Mouse (Mus musculus): ENCODE measurements at regions not wholly inside any gene's neighbourhood (a gene's known extent, or its start where the extent isn't known, plus 50 kb on each side); places are given as distances from the start of the nearest gene placed in this dataset.

GRCm38 (mm10) chr15:31673038-31673437 is 71.4 kb downstream of the Fam173b start:
- DNase-seq (ENCODE audit: low spot score in 2 of 2) = no peak

- DNase-seq (ENCODE audit: low spot score in 2 of 2) = peak in 1 of 2 experiments; percentile 46
These were observed 75.1 kb downstream of the Fam173b start for GRCm38 (mm10) chr15:31676771-31677191.

GRCm38 (mm10) chr15:31693109-31693508 is 91.5 kb downstream of the Fam173b start:
- DNase-seq (ENCODE audit: low spot score in 2 of 2) = no peak

- DNase-seq (ENCODE audit: low spot score in 2 of 2) = no peak
These were observed 93.4 kb downstream of the Fam173b start for GRCm38 (mm10) chr15:31694877-31695671.

DNA sequence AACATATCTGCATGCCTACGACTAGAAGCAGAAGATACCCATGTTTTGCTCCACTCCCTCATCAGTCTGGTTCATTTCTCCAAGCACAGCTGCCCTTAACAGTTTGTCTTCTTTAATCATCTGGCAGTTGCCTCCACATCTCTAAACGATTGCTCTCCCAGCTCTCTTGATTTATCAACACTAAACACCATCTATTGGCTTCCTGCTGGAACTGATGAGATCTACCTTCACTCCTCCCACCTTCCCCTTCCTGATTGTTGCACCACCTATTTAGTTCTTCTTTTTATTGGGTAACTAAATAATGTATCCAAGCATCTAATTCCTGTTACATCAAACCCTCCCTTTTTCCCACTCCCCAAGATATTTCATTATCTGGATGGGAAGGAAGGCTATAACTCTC is 101.7 kb downstream of the Fam173b start:
- DNase-seq (ENCODE audit: low spot score in 2 of 2) = no peak

GRCm38 (mm10) chr15:31707416-31707815 is 105.8 kb downstream of the Fam173b start:
- DNase-seq (ENCODE audit: low spot score in 2 of 2) = no peak

GRCm38 (mm10) chr15:31721019-31721418 is 119.4 kb downstream of the Fam173b start:
- no peak for DNase-seq (ENCODE audit: low spot score in 2 of 2)

- no peak for DNase-seq (ENCODE audit: low spot score in 2 of 2)
These were observed 120.8 kb downstream of the Fam173b start for GRCm38 (mm10) chr15:31722429-31722828.

DNA sequence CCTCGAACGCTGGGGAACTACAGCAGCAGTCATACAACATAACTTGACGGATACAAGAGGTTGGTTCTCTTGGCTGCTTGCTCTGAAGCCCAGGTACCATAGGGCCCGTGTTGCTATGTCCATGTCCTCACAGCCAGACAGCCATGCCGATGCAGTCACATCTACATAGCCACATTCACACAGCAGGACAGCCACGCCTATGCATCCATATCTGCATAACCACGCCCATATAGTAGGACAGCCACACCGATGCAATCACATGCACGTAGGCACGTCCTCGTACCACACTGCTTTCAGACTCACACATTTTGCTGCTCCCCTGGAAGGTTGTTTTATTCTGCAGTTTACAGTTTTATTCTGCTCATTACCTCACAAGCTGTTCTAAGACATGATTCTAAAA is 122.6 kb downstream of the Fam173b start:
- no peak for DNase-seq (ENCODE audit: low spot score in 2 of 2)

GRCm38 (mm10) chr15:31729133-31729532 is 127.5 kb downstream of the Fam173b start:
- no peak for DNase-seq (ENCODE audit: low spot score in 2 of 2)

DNA sequence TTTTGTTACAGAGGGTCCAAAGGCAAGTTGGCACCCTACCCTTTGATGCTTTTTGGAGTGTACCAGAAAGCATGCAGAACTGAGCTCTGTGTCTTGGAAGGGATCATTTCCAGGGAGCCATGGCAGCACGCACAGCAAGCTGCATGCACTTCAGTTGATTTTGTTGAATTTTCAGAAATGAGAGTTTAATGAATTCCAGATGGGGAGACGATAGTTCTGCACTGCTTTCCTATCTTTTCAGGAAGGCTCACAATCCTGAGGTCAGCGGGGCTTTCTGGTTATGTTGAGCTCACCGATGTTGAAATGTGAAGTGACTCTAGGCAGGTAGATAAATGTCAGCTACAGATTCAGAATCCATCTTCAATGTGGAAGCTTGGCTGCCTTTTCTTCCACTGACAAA is 140.0 kb downstream of the Fam173b start:
- DNase-seq (ENCODE audit: low spot score in 2 of 2) = no peak

- DNase-seq (ENCODE audit: low spot score in 2 of 2) = no peak
These were observed 142.9 kb downstream of the Fam173b start for GRCm38 (mm10) chr15:31744570-31744969.

- DNase-seq (ENCODE audit: low spot score in 2 of 2) = no peak
These were observed 151.0 kb downstream of the Fam173b start for GRCm38 (mm10) chr15:31752632-31753031.

DNA sequence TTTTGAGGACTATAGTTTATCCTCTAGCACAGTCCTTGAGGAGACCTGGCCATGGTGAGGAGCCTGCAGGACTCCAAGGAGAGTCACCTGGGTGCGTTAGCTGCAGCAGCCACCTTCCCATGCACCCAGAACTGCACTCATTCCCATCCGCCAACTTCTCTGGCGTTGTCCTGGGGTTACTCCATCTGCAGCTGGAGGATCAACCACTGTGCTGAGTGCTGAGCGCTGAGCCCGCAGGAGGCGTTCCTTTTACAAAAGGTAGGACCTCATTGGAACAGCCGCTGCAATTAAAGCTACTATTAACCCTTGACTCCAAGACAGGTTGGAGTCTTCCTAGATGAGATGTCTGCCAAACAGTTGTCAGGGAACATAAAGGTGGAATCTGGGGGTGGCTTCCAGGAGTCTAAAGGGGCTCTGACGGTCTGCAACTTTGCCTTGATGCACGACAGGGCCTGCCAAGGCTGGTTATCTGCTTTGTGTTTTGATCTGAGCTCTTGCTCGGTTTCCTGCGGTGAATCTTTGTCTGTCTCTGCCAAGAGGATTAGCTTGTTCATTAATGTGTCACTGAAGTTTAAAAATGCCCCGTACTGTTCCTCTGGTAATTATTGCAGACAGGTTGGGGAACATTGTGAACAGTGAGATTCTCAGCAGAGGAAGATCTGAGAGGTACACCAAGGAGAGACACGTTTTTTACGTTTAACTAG is 152.1 kb downstream of the Fam173b start:
- DNase-seq (ENCODE audit: low spot score in 2 of 2) = no peak

DNA sequence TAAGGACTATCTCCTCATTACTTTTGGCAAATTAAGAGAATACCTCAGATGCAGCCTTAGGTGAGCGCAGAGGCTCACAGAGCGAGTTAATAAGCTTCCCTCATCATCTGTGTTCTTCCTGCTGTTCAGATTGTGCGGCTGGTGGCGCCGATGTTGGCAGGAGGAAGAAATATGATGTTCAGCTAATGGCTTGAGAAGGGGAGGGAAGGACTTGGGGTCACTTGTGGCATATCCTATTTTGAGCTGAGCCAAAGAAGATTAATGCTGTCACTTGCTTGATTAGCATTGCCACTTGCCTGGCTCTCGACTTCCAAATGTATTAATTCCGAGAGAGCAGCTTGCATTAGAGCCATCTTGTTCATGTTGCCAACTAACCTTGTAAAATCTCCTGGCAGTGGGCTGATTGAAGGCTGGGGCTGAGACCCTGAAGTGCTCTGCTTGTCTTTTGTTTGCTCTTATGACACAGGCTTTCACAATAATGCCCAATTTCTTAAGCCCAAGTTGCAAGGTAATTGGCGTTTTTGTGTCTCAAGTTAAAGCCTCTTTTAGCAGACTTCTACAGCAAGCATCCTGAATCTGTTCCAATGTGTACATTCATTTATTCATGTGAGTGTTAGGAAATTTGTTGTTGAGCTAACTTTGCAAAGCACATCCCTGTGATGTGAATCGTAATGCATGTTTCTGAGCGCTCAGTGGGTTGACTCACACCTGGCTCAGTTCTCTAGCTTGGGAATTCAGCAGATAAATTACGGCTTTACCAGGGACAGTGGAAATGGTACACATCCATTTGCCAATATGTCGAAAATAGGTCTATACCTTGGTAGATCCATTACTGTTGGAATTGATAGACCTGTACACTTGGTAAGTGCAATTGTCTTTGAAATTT is 167.6 kb downstream of the Fam173b start:
- no peak for DNase-seq (ENCODE audit: low spot score in 2 of 2)

DNA sequence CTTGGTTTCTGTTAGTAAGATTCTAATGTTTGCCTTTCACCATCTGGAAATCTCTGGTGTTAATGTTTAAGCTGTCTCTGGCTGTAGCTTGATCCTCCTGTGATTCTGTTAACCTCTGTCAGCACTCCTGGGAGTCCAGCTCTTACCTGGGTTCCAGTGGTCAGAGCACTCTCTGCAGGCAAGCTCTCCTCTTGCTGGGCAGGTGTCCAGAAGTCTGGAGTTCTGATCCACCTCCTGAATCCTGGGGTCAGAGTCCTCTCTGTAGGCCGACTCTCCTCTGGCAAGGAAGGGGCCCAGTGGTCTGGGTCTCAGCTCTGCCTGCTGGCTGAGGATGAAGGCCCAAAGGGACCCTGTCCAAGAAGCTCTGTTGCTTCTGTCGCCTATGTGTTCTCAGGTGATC is 181.4 kb downstream of the Fam173b start:
- DNase-seq (ENCODE audit: low spot score in 2 of 2) = no peak

DNA sequence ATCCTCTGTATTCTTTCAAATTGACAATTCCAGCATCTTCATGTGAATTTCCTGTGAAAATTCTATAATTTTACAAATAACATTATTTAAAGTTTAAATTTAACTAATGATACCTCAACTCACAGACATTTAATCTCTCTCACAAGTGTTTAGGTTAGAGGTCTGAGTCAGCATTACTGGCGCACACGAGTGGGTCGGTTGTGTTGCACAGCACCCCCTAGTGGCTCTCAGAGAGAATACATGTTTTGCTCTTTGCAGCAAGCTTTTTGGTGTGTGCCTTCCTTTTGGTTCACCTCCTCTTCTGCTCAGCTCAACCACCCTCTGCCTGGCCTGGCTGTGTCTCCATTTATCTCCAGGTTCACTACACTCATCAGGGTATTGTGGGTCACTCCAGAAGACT is 183.4 kb downstream of the Fam173b start:
- no peak for DNase-seq (ENCODE audit: low spot score in 2 of 2)

- DNase-seq (ENCODE audit: low spot score in 2 of 2) = no peak
These were observed 197.2 kb downstream of the Fam173b start for GRCm38 (mm10) chr15:31798863-31799262.

GRCm38 (mm10) chr15:31805522-31805921 is 203.9 kb downstream of the Fam173b start:
- no peak for DNase-seq (ENCODE audit: low spot score in 2 of 2)

- no peak for DNase-seq (ENCODE audit: low spot score in 2 of 2)
These were observed 213.9 kb downstream of the Fam173b start for GRCm38 (mm10) chr15:31815551-31815950.

GRCm38 (mm10) chr15:31819219-31819618 is 217.6 kb downstream of the Fam173b start:
- no peak for DNase-seq (ENCODE audit: low spot score in 2 of 2)

DNA sequence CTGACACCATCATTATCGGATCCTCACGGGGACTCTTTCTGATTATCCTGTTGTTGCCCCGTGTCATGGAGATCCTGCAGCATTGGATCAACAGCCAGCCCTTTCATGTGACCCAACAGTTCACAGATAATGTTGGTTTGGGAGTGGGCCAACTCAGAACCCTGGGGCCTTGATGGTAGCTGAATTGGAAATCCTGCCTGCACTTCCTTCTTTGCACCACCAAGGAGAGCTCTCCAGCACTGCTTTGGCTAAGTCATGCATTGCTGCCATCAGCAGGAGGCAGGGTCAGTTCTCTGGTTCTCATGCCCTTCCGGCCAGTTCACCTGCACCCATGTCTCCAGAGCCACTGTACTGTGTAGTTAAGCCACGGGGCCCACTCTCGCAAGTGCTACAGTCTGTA is 225.6 kb downstream of the Fam173b start:
- DNase-seq (ENCODE audit: low spot score in 2 of 2) = no peak

Data from urinary bladder, postnatal 4 days (tissue).